Mouse (Mus musculus): ENCODE results near the gene Sp1.

DNA sequence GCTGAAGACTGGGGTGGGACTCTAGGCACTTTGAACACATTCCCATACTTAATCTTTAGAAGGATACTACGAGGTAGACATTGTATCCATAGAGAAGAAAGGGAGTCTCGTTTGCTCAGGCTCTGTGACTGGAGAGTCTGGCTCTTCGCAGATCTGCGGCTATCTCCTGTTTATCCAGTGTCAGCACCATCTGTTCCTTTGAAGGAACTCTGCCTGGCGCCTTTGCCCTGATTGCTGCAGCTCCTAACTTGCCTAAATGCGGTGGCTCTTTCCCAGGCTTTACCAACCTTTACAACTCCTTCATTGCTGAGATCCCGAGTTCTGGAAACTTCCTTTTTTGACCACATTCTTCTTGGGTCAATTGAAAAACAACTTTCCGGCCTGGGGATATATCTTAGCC is 43.4 kb downstream of the Sp1 start:
- TF ChIP-seq CTCF (IDR thresholded peaks at IDR 0.05; ENCODE audit: low read depth, low read length) (no peak), GATA2 (IDR thresholded peaks at IDR 0.05; ENCODE audit: borderline replicate concordance, low read depth, low read length) (no peak), GATA1 (IDR thresholded peaks at IDR 0.05; ENCODE audit: borderline replicate concordance, low read length) (no peak), TAL1 (conservative IDR thresholded peaks at IDR 0.05; ENCODE audit: low read depth, low read length) (no peak), POLR2AphosphoS5 (IDR thresholded peaks at IDR 0.05; ENCODE audit: insufficient replicate concordance, low read depth, low read length) (no peak)
